Mouse (Mus musculus): ENCODE data around the gene Ldlrap1.

GRCm38 (mm10) chr4:134734038-134734628, 33.7 kb downstream of the Ldlrap1 start:
- TF ChIP-seq CTCF (IDR thresholded peaks at IDR 0.05; ENCODE audit: borderline replicate concordance, control insufficient read depth, extremely low read depth, insufficient read depth, low read length, poor library complexity) (no peak), POLR2A (IDR thresholded peaks at IDR 0.05; ENCODE audit: control insufficient read depth, extremely low read depth, insufficient read depth, low read length, poor library complexity) (no peak)
